Mouse (Mus musculus): ENCODE results near the gene Ccdc148. TPM values are rescaled to one million over a fixed set of nuclear protein-coding genes. Genes with fewer than 3 reads are reported as not detected.

Gene Ccdc148
- polyA plus RNA-seq, 1 experiment, result 0.14 TPM

- H3K27ac ChIP-seq (ENCODE audit: insufficient read depth, low read depth, low read length), result no peak overlapping the region
- H3K36me3 ChIP-seq (ENCODE audit: control insufficient read depth, insufficient read depth, low read length), result no peaks in the 10 kb centered on the region
- H3K4me3 ChIP-seq (ENCODE audit: low read depth, low read length), result no peak overlapping the region
- 82% methylated on average over 4 of the region's 4 CpGs for WGBS
- H3K4me1 ChIP-seq (ENCODE audit: control insufficient read depth, insufficient read depth, insufficient read length, low read length), result no peaks in the 10 kb centered on the region
- TF ChIP-seq POLR2A (IDR thresholded peaks at IDR 0.05; ENCODE audit: low read depth, low read length) (no peak), CTCF (IDR thresholded peaks at IDR 0.05; ENCODE audit: extremely low read depth, insufficient read length, insufficient replicate concordance, low read depth, low read length) (no peak)
- H3K27me3 ChIP-seq (ENCODE audit: control insufficient read depth, insufficient read depth, low read length), result no peaks in the 10 kb centered on the region
These were observed 219.1 kb downstream of the Ccdc148 start for GRCm38 (mm10) chr2:58941361-58941760.

GRCm38 (mm10) chr2:58925551-58925950, 234.9 kb downstream of the Ccdc148 start:
- TF ChIP-seq CTCF (IDR thresholded peaks at IDR 0.05; ENCODE audit: extremely low read depth, insufficient read length, insufficient replicate concordance, low read depth, low read length) (no peak), POLR2A (IDR thresholded peaks at IDR 0.05; ENCODE audit: low read depth, low read length) (no peak)
- Histone ChIP-seq H3K4me1 (ENCODE audit: control insufficient read depth, insufficient read depth, insufficient read length, low read length) (peaks cover under 1% of the 10 kb centered on the region; the same call in 1 of the 2 replicates), H3K27me3 (ENCODE audit: control insufficient read depth, insufficient read depth, low read length) (no peaks in the 10 kb centered on the region), H3K4me3 (ENCODE audit: low read depth, low read length) (no peak overlapping the region), H3K36me3 (ENCODE audit: control insufficient read depth, insufficient read depth, low read length) (no peaks in the 10 kb centered on the region), H3K27ac (ENCODE audit: insufficient read depth, low read depth, low read length) (no peak overlapping the region)
- WGBS, result 99% methylated on average over 2 of the region's 2 CpGs

GRCm38 (mm10) chr2:58918351-58918750, 242.1 kb downstream of the Ccdc148 start:
- Histone ChIP-seq H3K4me1 (ENCODE audit: control insufficient read depth, insufficient read depth, insufficient read length, low read length) (no peaks in the 10 kb centered on the region), H3K27me3 (ENCODE audit: control insufficient read depth, insufficient read depth, low read length) (no peaks in the 10 kb centered on the region), H3K27ac (ENCODE audit: insufficient read depth, low read depth, low read length) (no peak overlapping the region), H3K36me3 (ENCODE audit: control insufficient read depth, insufficient read depth, low read length) (no peaks in the 10 kb centered on the region), H3K4me3 (ENCODE audit: low read depth, low read length) (no peak overlapping the region)
- TF ChIP-seq CTCF (IDR thresholded peaks at IDR 0.05; ENCODE audit: extremely low read depth, insufficient read length, insufficient replicate concordance, low read depth, low read length) (no peak), POLR2A (IDR thresholded peaks at IDR 0.05; ENCODE audit: low read depth, low read length) (no peak)
- WGBS, result 70% methylated on average over 4 of the region's 4 CpGs

- Histone ChIP-seq H3K4me3 (ENCODE audit: low read depth, low read length) (no peak overlapping the region), H3K27me3 (ENCODE audit: control insufficient read depth, insufficient read depth, low read length) (no peaks in the 10 kb centered on the region), H3K27ac (ENCODE audit: insufficient read depth, low read depth, low read length) (no peak overlapping the region), H3K36me3 (ENCODE audit: control insufficient read depth, insufficient read depth, low read length) (no peaks in the 10 kb centered on the region), H3K4me1 (ENCODE audit: control insufficient read depth, insufficient read depth, insufficient read length, low read length) (no peaks in the 10 kb centered on the region)
- 90% methylated on average over 9 of the region's 9 CpGs for WGBS
- TF ChIP-seq CTCF (IDR thresholded peaks at IDR 0.05; ENCODE audit: extremely low read depth, insufficient read length, insufficient replicate concordance, low read depth, low read length) (no peak), POLR2A (IDR thresholded peaks at IDR 0.05; ENCODE audit: low read depth, low read length) (no peak)
These were observed 248.1 kb downstream of the Ccdc148 start for GRCm38 (mm10) chr2:58912339-58912738.

- no peaks in the 10 kb centered on the region for H3K4me1 ChIP-seq (ENCODE audit: control insufficient read depth, insufficient read depth, insufficient read length, low read length)
- H3K4me3 ChIP-seq (ENCODE audit: low read depth, low read length), result no peak overlapping the region
- no peak for TF ChIP-seq CTCF (IDR thresholded peaks at IDR 0.05; ENCODE audit: extremely low read depth, insufficient read length, insufficient replicate concordance, low read depth, low read length)
- 44% methylated on average over 14 of the region's 14 CpGs for WGBS
- H3K27ac ChIP-seq (ENCODE audit: insufficient read depth, low read depth, low read length), result no peak overlapping the region
- no peaks in the 10 kb centered on the region for H3K36me3 ChIP-seq (ENCODE audit: control insufficient read depth, insufficient read depth, low read length)
- H3K27me3 ChIP-seq (ENCODE audit: control insufficient read depth, insufficient read depth, low read length), result no peaks in the 10 kb centered on the region
These were observed 253.5 kb downstream of the Ccdc148 start for GRCm38 (mm10) chr2:58906814-58907516.

GRCm38 (mm10) chr2:58905057-58905456, 255.4 kb downstream of the Ccdc148 start:
- TF ChIP-seq POLR2A (IDR thresholded peaks at IDR 0.05; ENCODE audit: low read depth, low read length) (no peak), CTCF (IDR thresholded peaks at IDR 0.05; ENCODE audit: extremely low read depth, insufficient read length, insufficient replicate concordance, low read depth, low read length) (no peak)
- Histone ChIP-seq H3K27ac (ENCODE audit: insufficient read depth, low read depth, low read length) (no peak overlapping the region), H3K4me3 (ENCODE audit: low read depth, low read length) (no peak overlapping the region), H3K27me3 (ENCODE audit: control insufficient read depth, insufficient read depth, low read length) (no peaks in the 10 kb centered on the region), H3K4me1 (ENCODE audit: control insufficient read depth, insufficient read depth, insufficient read length, low read length) (no peaks in the 10 kb centered on the region), H3K36me3 (ENCODE audit: control insufficient read depth, insufficient read depth, low read length) (no peaks in the 10 kb centered on the region)
- 68% methylated on average over 4 of the region's 4 CpGs for WGBS

- H3K27ac ChIP-seq (ENCODE audit: insufficient read depth, low read depth, low read length), result no peak overlapping the region
- no peaks in the 10 kb centered on the region for H3K4me1 ChIP-seq (ENCODE audit: control insufficient read depth, insufficient read depth, insufficient read length, low read length)
- no peaks in the 10 kb centered on the region for H3K27me3 ChIP-seq (ENCODE audit: control insufficient read depth, insufficient read depth, low read length)
- no peak overlapping the region for H3K4me3 ChIP-seq (ENCODE audit: low read depth, low read length)
- WGBS, result 59% methylated on average over 3 of the region's 3 CpGs
- no peaks in the 10 kb centered on the region for H3K36me3 ChIP-seq (ENCODE audit: control insufficient read depth, insufficient read depth, low read length)
- TF ChIP-seq CTCF (IDR thresholded peaks at IDR 0.05; ENCODE audit: extremely low read depth, insufficient read length, insufficient replicate concordance, low read depth, low read length) (no peak), POLR2A (IDR thresholded peaks at IDR 0.05; ENCODE audit: low read depth, low read length) (no peak)
These were observed 280.6 kb downstream of the Ccdc148 start for GRCm38 (mm10) chr2:58879876-58880275.

Data from small intestine, adult 2 months (tissue).